In genomic region chr3:68493586-68494295, GRCm38 (mm10) we compare ENCODE assay signal across 8 mouse cellular contexts.
DNase-seq lines count a peak whose midpoint lies in the region; ATAC-seq and TF ChIP-seq lines count a peak whose summit lies in the region.

No protein-coding gene starts in this region.

- no peaks in the 10 kb centered on the region for H3K27me3 ChIP-seq in embryonic facial prominence, embryonic 13.5 days
- peaks cover 6% of the 10 kb centered on the region; the same call in 1 of the 2 replicates for H3K27me3 ChIP-seq in intestine, postnatal 0 days (replicated peaks; ENCODE audit: control insufficient read depth, insufficient read depth, low read length)
- peaks cover 22% of the 10 kb centered on the region; the same call in 1 of the 2 replicates for H3K27me3 ChIP-seq in small intestine, adult 2 months (ENCODE audit: control insufficient read depth, insufficient read depth, low read length)

- peak; percentile 80 to 87 for DNase-seq in adrenal gland, postnatal 36 days
- peak; percentile 99 for DNase-seq in heart, adult 11 months
- peak; percentile 69 for DNase-seq in left cerebral cortex, postnatal 4 days
- peak; percentile 88 for DNase-seq in mesoderm, embryonic 11.5 days (ENCODE audit: low read depth, low spot score)
- DNase-seq in natural killer cell, adult 2 months (ENCODE audit: low spot score in 2 of 2), result no peak

- peak overlapping the region; percentile 88 for H3K27ac ChIP-seq in embryonic facial prominence, embryonic 13.5 days
- H3K27ac ChIP-seq in intestine, postnatal 0 days (ENCODE audit: low read depth, low read length), result peak overlapping the region; percentile 93
- H3K27ac ChIP-seq in small intestine, adult 2 months (ENCODE audit: insufficient read depth, low read depth, low read length), result peak overlapping the region; percentile 75

- WGBS in embryonic facial prominence, embryonic 13.5 days, result under 1% methylated on average over 58 of the region's 70 CpGs
- under 1% methylated on average over 66 of the region's 70 CpGs for WGBS in intestine, postnatal 0 days
- WGBS in small intestine, adult 2 months, result 1% methylated on average over 65 of the region's 70 CpGs

- intact Hi-C loops in left cerebral cortex, postnatal 4 days (cut with DNase I), result loop anchor here (10.0 kb wide), 1 partner anchor 429 kb away; the partner anchor contains the start of gene Schip1

- peak; percentile 49; the same call in 1 of the 2 replicates for TF ChIP-seq POLR2A in small intestine, adult 2 months (IDR thresholded peaks at IDR 0.05; ENCODE audit: low read depth, low read length)

- H3K9ac ChIP-seq in embryonic facial prominence, embryonic 13.5 days, result peak overlapping the region; percentile 81
- H3K9ac ChIP-seq in intestine, postnatal 0 days (ENCODE audit: low read depth, low read length), result peak overlapping the region; percentile 85

- peak; percentile 73 for ATAC-seq in embryonic facial prominence, embryonic 13.5 days (ENCODE audit: insufficient number of reproducible peaks, insufficient read depth, low FRiP score, low TSS enrichment, low read depth)
- peak; percentile 72 for ATAC-seq in intestine, postnatal 0 days

- H3K36me3 ChIP-seq in embryonic facial prominence, embryonic 13.5 days, result no peaks in the 10 kb centered on the region
- H3K36me3 ChIP-seq in intestine, postnatal 0 days (ENCODE audit: control insufficient read depth, insufficient read depth), result no peaks in the 10 kb centered on the region
- no peaks in the 10 kb centered on the region for H3K36me3 ChIP-seq in small intestine, adult 2 months (ENCODE audit: control insufficient read depth, insufficient read depth, low read length)

- H3K4me3 ChIP-seq in embryonic facial prominence, embryonic 13.5 days, result peak overlapping the region; percentile 71
- peak overlapping the region; percentile 72 for H3K4me3 ChIP-seq in intestine, postnatal 0 days (ENCODE audit: low read depth, low read length)
- H3K4me3 ChIP-seq in small intestine, adult 2 months (ENCODE audit: low read depth, low read length), result peak overlapping the region; percentile 82

- H3K4me2 ChIP-seq in embryonic facial prominence, embryonic 13.5 days, result peak overlapping the region; percentile 98
- H3K4me2 ChIP-seq in intestine, postnatal 0 days (replicated peaks; ENCODE audit: low read depth), result peak overlapping the region; percentile 98

- no peaks in the 10 kb centered on the region for H3K9me3 ChIP-seq in embryonic facial prominence, embryonic 13.5 days
- no peaks in the 10 kb centered on the region for H3K9me3 ChIP-seq in intestine, postnatal 0 days (ENCODE audit: control insufficient read depth)

- TF ChIP-seq CTCF in intestine, postnatal 0 days (IDR thresholded peaks at IDR 0.05; ENCODE audit: low read depth), result peak; percentile 47
- TF ChIP-seq CTCF in small intestine, adult 2 months (IDR thresholded peaks at IDR 0.05; ENCODE audit: extremely low read depth, insufficient read length, insufficient replicate concordance, low read depth, low read length), result no peak

- H3K4me1 ChIP-seq in embryonic facial prominence, embryonic 13.5 days, result peaks cover 29% of the 10 kb centered on the region
- 0 out of 2 replicates have a peak, but pooled peaks cover 8% of the 10 kb centered on the region for H3K4me1 ChIP-seq in intestine, postnatal 0 days (replicated peaks; ENCODE audit: control insufficient read depth, insufficient read depth, low read length)
- H3K4me1 ChIP-seq in small intestine, adult 2 months (ENCODE audit: control insufficient read depth, insufficient read depth, insufficient read length, low read length), result peaks cover 2% of the 10 kb centered on the region; the same call in 1 of the 2 replicates

Comparison
In these comparisons a context has a peak if more than half of its experiments do, and no peak if none do; other contexts are left out.
1. DNase-seq: peak in adrenal gland, postnatal 36 days (2 of 2), heart, adult 11 months (single experiment), left cerebral cortex, postnatal 4 days (single experiment) and mesoderm, embryonic 11.5 days (single experiment); none in natural killer cell, adult 2 months (0 of 2).
2. Peak in every context shown above with its lines, with median percentiles within 50 percentile points of each other: H3K27ac ChIP-seq and H3K4me3 ChIP-seq.